ENCODE assay signal across 11 mouse cellular contexts in genomic region chr10:70484568-70485286, GRCm38 (mm10). TPM values are rescaled to one million over a fixed set of nuclear protein-coding genes. Genes with fewer than 3 reads are reported as not detected.
A peak's percentile ranks its signal among the peaks of the same experiment; 100 is the strongest.
DNase-seq lines count a peak whose midpoint lies in the region; ATAC-seq and TF ChIP-seq lines count a peak whose summit lies in the region.
"Had no signal": no experiment of that assay in that cellular context is flagged by ENCODE, and none has a peak within 500 bp of the region (broad histone marks: within the 10 kb centered on the region; RNA-seq: fewer than 3 reads in every experiment).

No protein-coding gene starts in this region.

- TF ChIP-seq CTCF in heart, adult 2 months (IDR thresholded peaks at IDR 0.05), result no peak
- no peak for TF ChIP-seq CTCF in lung, postnatal 0 days (IDR thresholded peaks at IDR 0.05)

- intact Hi-C loops in heart, adult 2 months (cut with DNase I), result no loop called here
- intact Hi-C loops in heart, postnatal 14 days (cut with DNase I), result no loop called here

- no peak overlapping the region for H3K4me3 ChIP-seq in heart, adult 2 months
- no peak overlapping the region for H3K4me3 ChIP-seq in lung, postnatal 0 days (ENCODE audit: low read depth, low read length)
- H3K4me3 ChIP-seq in hindbrain, embryonic 13.5 days, result 0 out of 2 replicates have a peak overlapping the region, but pooled peaks have one; percentile 14
- H3K4me3 ChIP-seq in neural tube, embryonic 15.5 days (replicated peaks), result no peak overlapping the region; the same call in 1 of the 2 replicates
- H3K4me3 ChIP-seq: intestine, embryonic 15.5 days; limb, embryonic 15.5 days had no signal

- H3K4me2 ChIP-seq in lung, postnatal 0 days (replicated peaks; ENCODE audit: low read depth, low read length), result 0 out of 2 replicates have a peak overlapping the region, but pooled peaks have one; percentile 8
- peak overlapping the region; percentile 44 for H3K4me2 ChIP-seq in hindbrain, embryonic 13.5 days
- peak overlapping the region; percentile 44 for H3K4me2 ChIP-seq in neural tube, embryonic 15.5 days
- H3K4me2 ChIP-seq: intestine, embryonic 15.5 days; limb, embryonic 15.5 days had no signal

- H3K79me2 ChIP-seq in heart, adult 2 months (replicated peaks; ENCODE audit: control insufficient read depth, insufficient read depth, low read length), result no peaks in the 10 kb centered on the region

- peaks cover 9% of the 10 kb centered on the region for H3K4me1 ChIP-seq in heart, adult 2 months (ENCODE audit: control insufficient read depth, insufficient read depth, low read length)
- peaks cover 2% of the 10 kb centered on the region; the same call in 1 of the 2 replicates for H3K4me1 ChIP-seq in lung, postnatal 0 days (ENCODE audit: insufficient read depth, low read depth, low read length)
- peaks cover 16% of the 10 kb centered on the region for H3K4me1 ChIP-seq in hindbrain, embryonic 13.5 days (replicated peaks)
- peaks cover 22% of the 10 kb centered on the region for H3K4me1 ChIP-seq in neural tube, embryonic 15.5 days
- H3K4me1 ChIP-seq: intestine, embryonic 15.5 days had no signal

- TF ChIP-seq POLR2A in heart, adult 2 months (IDR thresholded peaks at IDR 0.05; ENCODE audit: insufficient read depth, low read depth, low read length), result no peak

- ATAC-seq in lung, postnatal 0 days, result no peak
- peak; percentile 74 for ATAC-seq in hindbrain, embryonic 13.5 days (ENCODE audit: low FRiP score)
- peak; percentile 77 for ATAC-seq in neural tube, embryonic 15.5 days (ENCODE audit: low FRiP score)
- ATAC-seq: intestine, embryonic 15.5 days had no signal

- peaks cover 10% of the 10 kb centered on the region for H3K36me3 ChIP-seq in heart, adult 2 months (ENCODE audit: control insufficient read depth, insufficient read depth, low read length)
- H3K36me3 ChIP-seq in lung, postnatal 0 days (ENCODE audit: insufficient read depth, low read length), result no peaks in the 10 kb centered on the region
- peaks cover 13% of the 10 kb centered on the region for H3K36me3 ChIP-seq in hindbrain, embryonic 13.5 days
- H3K36me3 ChIP-seq in neural tube, embryonic 15.5 days, result peaks cover 4% of the 10 kb centered on the region
- H3K36me3 ChIP-seq: intestine, embryonic 15.5 days; limb, embryonic 15.5 days had no signal

- DNase-seq in heart, adult 2 months, result no peak
- DNase-seq in heart, postnatal 14 days, result no peak
- DNase-seq in lung, postnatal 0 days (ENCODE audit: low spot score), result no peak
- no peak for DNase-seq in lung, postnatal 4 days
- DNase-seq in frontal cortex, postnatal 14 days (ENCODE audit: low spot score in 2 of 2), result no peak
- no peak for DNase-seq in layer of hippocampus, adult 9-10 months (ENCODE audit: low spot score)

- WGBS in heart, adult 2 months, result 46% methylated on average over 7 of the region's 7 CpGs
- 40% methylated on average over 7 of the region's 7 CpGs for WGBS in lung, postnatal 0 days
- 18% methylated on average over 7 of the region's 7 CpGs for WGBS in hindbrain, embryonic 13.5 days
- WGBS in neural tube, embryonic 15.5 days, result 7% methylated on average over 7 of the region's 7 CpGs

- no peak for TF ChIP-seq EP300 in heart, adult 2 months (IDR thresholded peaks at IDR 0.05; ENCODE audit: insufficient read depth, low read depth, low read length)
- no peak for TF ChIP-seq EP300 in lung, postnatal 0 days (IDR thresholded peaks at IDR 0.05)

- no peak overlapping the region for H3K9ac ChIP-seq in heart, adult 2 months (ENCODE audit: low read depth, low read length)
- H3K9ac ChIP-seq in lung, postnatal 0 days (replicated peaks; ENCODE audit: low read depth), result no peak overlapping the region
- peak overlapping the region; percentile 51 for H3K9ac ChIP-seq in hindbrain, embryonic 13.5 days
- H3K9ac ChIP-seq in neural tube, embryonic 15.5 days (replicated peaks), result no peak overlapping the region
- H3K9ac ChIP-seq: intestine, embryonic 15.5 days; limb, embryonic 15.5 days had no signal

- H3K27me3 ChIP-seq in heart, adult 2 months (ENCODE audit: control insufficient read depth, insufficient read depth, low read length), result no peaks in the 10 kb centered on the region
- no peaks in the 10 kb centered on the region for H3K27me3 ChIP-seq in lung, postnatal 0 days (replicated peaks; ENCODE audit: insufficient read depth, low read length)
- H3K27me3 ChIP-seq in hindbrain, embryonic 13.5 days, result no peaks in the 10 kb centered on the region
- no peaks in the 10 kb centered on the region for H3K27me3 ChIP-seq in neural tube, embryonic 15.5 days (replicated peaks)
- H3K27me3 ChIP-seq: intestine, embryonic 15.5 days; limb, embryonic 15.5 days had no signal

- peak overlapping the region; percentile 47 for H3K27ac ChIP-seq in heart, adult 2 months
- no peak overlapping the region for H3K27ac ChIP-seq in lung, postnatal 0 days (ENCODE audit: low read length)
- H3K27ac ChIP-seq in hindbrain, embryonic 13.5 days, result peak overlapping the region; percentile 83
- peak overlapping the region; percentile 79 for H3K27ac ChIP-seq in neural tube, embryonic 15.5 days (replicated peaks)
- H3K27ac ChIP-seq: intestine, embryonic 15.5 days; limb, embryonic 15.5 days had no signal

- no peaks in the 10 kb centered on the region for H3K9me3 ChIP-seq in lung, postnatal 0 days (ENCODE audit: low read length)
- H3K9me3 ChIP-seq in hindbrain, embryonic 13.5 days, result no peaks in the 10 kb centered on the region
- no peaks in the 10 kb centered on the region for H3K9me3 ChIP-seq in neural tube, embryonic 15.5 days (replicated peaks)
- H3K9me3 ChIP-seq: intestine, embryonic 15.5 days; limb, embryonic 15.5 days had no signal

RNA-seq across cellular contexts. Expression of gene Fam13c, which starts 44.4 kb away (rescaled TPM):
- 1 to 10 TPM; 5.2 to 5.5 TPM for total RNA-seq in heart, adult 2 months (2021)
- 2.8 TPM in 2 replicates for polyA plus RNA-seq in heart, adult 2 months (2012; rRNA removed)
- 1 to 10 TPM; 6.0 to 7.7 TPM for total RNA-seq in heart, postnatal 14 days (2021)
- polyA plus RNA-seq in lung, postnatal 0 days (2015; fragmentation: Nextera tagmentation; extraction: Ambion mirVana), result 6.8 and 7.5 TPM in 2 replicates
- polyA plus RNA-seq in hindbrain, embryonic 13.5 days (2015; fragmentation: Nextera tagmentation; extraction: Ambion mirVana), result 25.5 and 26.3 TPM in 2 replicates
- 19.6 and 21.4 TPM in 2 replicates for polyA plus RNA-seq in neural tube, embryonic 15.5 days (2015; fragmentation: Nextera tagmentation; extraction: Ambion mirVana)
- total RNA-seq: monocyte, adult 5-6 weeks had no signal
